Comparison of ENCODE assay signal across 9 mouse cellular contexts in genomic region chr7:30205383-30205782, GRCm38 (mm10). TPM values are rescaled to one million over a fixed set of nuclear protein-coding genes. Genes with fewer than 3 reads are reported as not detected.
DNase-seq lines count a peak whose midpoint lies in the region; ATAC-seq and TF ChIP-seq lines count a peak whose summit lies in the region.
"Had no signal": no experiment of that assay in that cellular context is flagged by ENCODE, and none has a peak within 500 bp of the region (broad histone marks: within the 10 kb centered on the region; RNA-seq: fewer than 3 reads in every experiment).

No protein-coding gene starts in this region.

- H3K9me3 ChIP-seq in heart, postnatal 0 days (replicated peaks; ENCODE audit: control insufficient read depth, low read length) = no peaks in the 10 kb centered on the region
- H3K9me3 ChIP-seq in heart, embryonic 10.5 days = no peaks in the 10 kb centered on the region

- no peaks in the 10 kb centered on the region for H3K27me3 ChIP-seq in heart, postnatal 0 days (ENCODE audit: control insufficient read depth, insufficient read depth, low read length)
- H3K27me3 ChIP-seq in heart, embryonic 10.5 days (ENCODE audit: insufficient read depth, poor library complexity, severe bottlenecking) = no peaks in the 10 kb centered on the region

- ATAC-seq in heart, postnatal 0 days (ENCODE audit: insufficient read depth, low read depth) = no peak
- ATAC-seq in hematopoietic stem cell, adult 5-6 weeks (replicated peaks in 1 of 2; ENCODE audit: insufficient read depth in 1 of 2, low FRiP score in 2 of 2, low TSS enrichment in 1 of 2, low read depth in 1 of 2, poor library complexity in 2 of 2, severe bottlenecking in 2 of 2) = peak; percentile 78 to 86; a peak in 3 of 4 replicates

- H3K9ac ChIP-seq in heart, postnatal 0 days (replicated peaks; ENCODE audit: low read depth, low read length) = no peak overlapping the region

- peak; percentile 90 for TF ChIP-seq CTCF in heart, postnatal 0 days (IDR thresholded peaks at IDR 0.05; ENCODE audit: low read depth)

- WGBS in heart, postnatal 0 days = 4% methylated on average over 2 of the region's 2 CpGs
- WGBS in heart, embryonic 10.5 days = 2% methylated on average over 2 of the region's 2 CpGs

- no peak overlapping the region for H3K4me2 ChIP-seq in heart, postnatal 0 days (ENCODE audit: low read depth, low read length)

- H3K4me1 ChIP-seq in heart, postnatal 0 days (ENCODE audit: control insufficient read depth, insufficient read depth) = peaks cover 7% of the 10 kb centered on the region; the same call in 1 of the 2 replicates
- peaks cover 12% of the 10 kb centered on the region for H3K4me1 ChIP-seq in heart, embryonic 10.5 days

- no peaks in the 10 kb centered on the region for H3K36me3 ChIP-seq in heart, postnatal 0 days (replicated peaks; ENCODE audit: control insufficient read depth, insufficient read depth, low read length)
- H3K36me3 ChIP-seq in heart, embryonic 10.5 days = no peaks in the 10 kb centered on the region

- DNase-seq in heart, postnatal 0 days (ENCODE audit: low spot score) = peak; percentile 46
- DNase-seq in heart, embryonic 10.5 days (ENCODE audit: low spot score) = no peak
- peak; percentile 77 for DNase-seq in urinary bladder, postnatal 14 days (ENCODE audit: low spot score)
- DNase-seq in urinary bladder, adult 2 months (ENCODE audit: low spot score) = no peak
- peak; percentile 81 for DNase-seq in cerebellum, adult 8-10 months
- peak; percentile 65 for DNase-seq in mesoderm, embryonic 11.5 days (ENCODE audit: low read depth, low spot score)
- DNase-seq in frontal cortex, postnatal 10 days (ENCODE audit: low spot score in 2 of 2) = no peak

- no peak for TF ChIP-seq EP300 in heart, postnatal 0 days (IDR thresholded peaks at IDR 0.05; ENCODE audit: low read depth)

- H3K4me3 ChIP-seq in heart, postnatal 0 days (ENCODE audit: low read depth, low read length) = no peak overlapping the region
- no peak overlapping the region for H3K4me3 ChIP-seq in heart, embryonic 10.5 days

- H3K27ac ChIP-seq in heart, postnatal 0 days (ENCODE audit: low read depth) = no peak overlapping the region
- H3K27ac ChIP-seq in heart, embryonic 10.5 days = no peak overlapping the region

RNA-seq across cellular contexts. Expression of gene Capns1, which starts 6.8 kb away (rescaled TPM):
- 356 and 427 TPM in 2 replicates for total RNA-seq in heart, postnatal 0 days (2014; rRNA removed; ENCODE audit: low replicate concordance)
- 84.4 and 88.5 TPM in 2 replicates for polyA plus RNA-seq in heart, postnatal 0 days (2015; fragmentation: Nextera tagmentation; extraction: Ambion mirVana)
- 76.6 and 84.1 TPM in 2 replicates for polyA plus RNA-seq in heart, embryonic 10.5 days (2016; fragmentation: Nextera tagmentation; extraction: Ambion mirVana)
- 449 and 545 TPM in 2 replicates for polyA plus RNA-seq in urinary bladder, adult 2 months (2012; rRNA removed)
- total RNA-seq in hematopoietic stem cell, adult 5-6 weeks (2017) = 215 and 230 TPM in 2 replicates

RNA-seq across cellular contexts. Expression of gene Cox7a1, which starts 21.4 kb away (rescaled TPM):
- 516 and 816 TPM in 2 replicates for total RNA-seq in heart, postnatal 0 days (2014; rRNA removed; ENCODE audit: low replicate concordance)
- polyA plus RNA-seq in heart, postnatal 0 days (2015; fragmentation: Nextera tagmentation; extraction: Ambion mirVana) = 1,339 and 1,426 TPM in 2 replicates
- 163 and 277 TPM in 2 replicates for polyA plus RNA-seq in heart, embryonic 10.5 days (2016; fragmentation: Nextera tagmentation; extraction: Ambion mirVana)
- polyA plus RNA-seq in urinary bladder, adult 2 months (2012; rRNA removed) = 16.9 and 19.4 TPM in 2 replicates
- total RNA-seq in hematopoietic stem cell, adult 5-6 weeks (2017) = not detected in 2 replicates

RNA-seq across cellular contexts. Expression of gene Polr2i, which starts 26.4 kb away (rescaled TPM):
- total RNA-seq in heart, postnatal 0 days (2014; rRNA removed; ENCODE audit: low replicate concordance) = 105 and 799 TPM in 2 replicates
- polyA plus RNA-seq in heart, postnatal 0 days (2015; fragmentation: Nextera tagmentation; extraction: Ambion mirVana) = 109 and 112 TPM in 2 replicates
- polyA plus RNA-seq in heart, embryonic 10.5 days (2016; fragmentation: Nextera tagmentation; extraction: Ambion mirVana) = 122 and 127 TPM in 2 replicates
- polyA plus RNA-seq in urinary bladder, adult 2 months (2012; rRNA removed) = 107 and 140 TPM in 2 replicates
- total RNA-seq in hematopoietic stem cell, adult 5-6 weeks (2017) = 41.9 and 45.3 TPM in 2 replicates

RNA-seq across cellular contexts. Expression of gene Tbcb, which starts 26.7 kb away (rescaled TPM):
- 40.0 and 80.7 TPM in 2 replicates for total RNA-seq in heart, postnatal 0 days (2014; rRNA removed; ENCODE audit: low replicate concordance)
- 131 and 137 TPM in 2 replicates for polyA plus RNA-seq in heart, postnatal 0 days (2015; fragmentation: Nextera tagmentation; extraction: Ambion mirVana)
- 212 and 246 TPM in 2 replicates for polyA plus RNA-seq in heart, embryonic 10.5 days (2016; fragmentation: Nextera tagmentation; extraction: Ambion mirVana)
- polyA plus RNA-seq in urinary bladder, adult 2 months (2012; rRNA removed) = 84.3 and 84.5 TPM in 2 replicates
- total RNA-seq in hematopoietic stem cell, adult 5-6 weeks (2017) = 24.8 and 35.0 TPM in 2 replicates

RNA-seq across cellular contexts. Expression of gene Ovol3, which starts 30.1 kb away (rescaled TPM):
- total RNA-seq in heart, postnatal 0 days (2014; rRNA removed; ENCODE audit: low replicate concordance) = not detected in 2 replicates
- not detected in 2 replicates for polyA plus RNA-seq in heart, postnatal 0 days (2015; fragmentation: Nextera tagmentation; extraction: Ambion mirVana)
- polyA plus RNA-seq in heart, embryonic 10.5 days (2016; fragmentation: Nextera tagmentation; extraction: Ambion mirVana) = not detected in 2 replicates
- polyA plus RNA-seq in urinary bladder, adult 2 months (2012; rRNA removed) = 0.31 TPM in 1 of 2 replicates, not detected in the other
- not detected in 2 replicates for total RNA-seq in hematopoietic stem cell, adult 5-6 weeks (2017)
- total RNA-seq: layer of hippocampus, adult 18-20 months had no signal

Comparison
In these comparisons a context has a peak if more than half of its experiments do, and no peak if none do; other contexts are left out.
1. DNase-seq: peak in heart, postnatal 0 days (single experiment), urinary bladder, postnatal 14 days (single experiment), cerebellum, adult 8-10 months (single experiment) and mesoderm, embryonic 11.5 days (single experiment); none in heart, embryonic 10.5 days (single experiment), urinary bladder, adult 2 months (single experiment) and frontal cortex, postnatal 10 days (0 of 2).